Mouse (Mus musculus): ENCODE measurements around the gene Ube2d2b. TPM values are rescaled to one million over a fixed set of nuclear protein-coding genes. Genes with fewer than 3 reads are reported as not detected.

The Ube2d2b gene
- polyA plus RNA-seq (2012; rRNA removed), result not detected in 2 replicates

DNA sequence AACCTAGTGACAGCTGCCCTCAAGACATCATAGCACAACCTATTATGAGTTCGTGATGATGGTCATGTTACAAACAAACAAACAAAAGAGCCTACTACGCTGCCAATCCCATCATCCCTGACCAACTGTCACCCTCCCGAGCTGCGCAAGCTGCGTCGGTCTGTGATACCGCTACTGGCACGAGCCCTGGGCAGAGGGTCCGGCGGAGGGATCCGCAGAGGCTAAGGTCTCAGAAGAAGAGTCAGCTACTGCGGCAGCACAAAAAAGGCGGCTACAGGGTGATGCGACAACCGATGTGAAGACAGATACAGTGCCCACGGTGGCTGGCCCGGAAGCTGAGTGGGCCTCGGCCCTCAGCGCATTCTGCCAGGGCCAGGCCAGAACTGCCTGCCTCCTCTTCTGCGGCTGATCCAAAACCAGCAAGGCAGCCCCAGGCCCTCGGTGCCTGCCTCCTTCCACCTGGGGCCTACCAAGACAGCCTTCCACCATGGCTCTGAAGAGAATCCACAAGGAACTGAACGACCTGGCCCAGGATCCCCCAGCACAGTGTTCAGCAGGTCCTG, at the start of gene Ube2d2b:
Gene Ube2d2b, plus strand, starts transcription at position 102 of the 563 bp plus-strand sequence.

DNA sequence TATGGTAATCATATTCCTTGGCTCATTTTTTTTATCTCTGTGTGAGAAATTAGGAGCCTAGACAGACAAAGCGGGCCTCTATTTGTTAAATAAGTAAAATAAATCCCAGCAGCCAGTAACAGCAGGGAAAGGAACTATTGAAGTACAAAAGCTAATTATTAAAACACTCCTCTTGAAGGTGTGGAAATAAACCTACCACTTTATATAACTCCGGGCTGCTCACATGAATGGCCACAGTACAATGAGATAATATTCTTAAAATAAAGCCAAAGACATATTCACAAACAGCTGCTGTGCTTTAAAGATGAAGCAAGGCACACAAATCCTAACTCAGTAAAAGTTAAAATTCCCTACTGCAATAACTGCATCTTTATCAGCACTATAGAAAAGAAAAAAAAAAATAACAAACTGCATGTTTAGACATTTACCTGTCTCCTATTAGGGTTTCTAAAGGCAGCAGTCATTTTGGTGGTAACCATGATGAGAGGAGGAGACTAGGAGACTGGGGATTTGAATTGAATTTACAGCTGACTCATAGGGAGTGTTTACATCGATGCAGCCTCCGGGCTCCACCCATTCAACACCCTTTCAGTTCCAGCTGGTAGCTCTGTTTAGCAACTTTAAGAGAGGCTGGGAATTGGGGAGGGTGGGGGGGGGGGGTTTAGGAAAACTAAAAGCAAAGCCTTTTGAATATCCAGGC, 44.8 kb downstream of the Ube2d2b start, which contains the start of gene Evi5:
Gene Evi5, minus strand, starts transcription at position 547 of the 700 bp plus-strand sequence.

Other genes with a start within 250 kb of the Ube2d2b start
- 0.37 and 0.74 TPM in 2 replicates for gene Rpap2, start 232.7 kb upstream of the Ube2d2b start, polyA plus RNA-seq (2012; rRNA removed)
- 0.16 and 0.35 TPM in 2 replicates for gene Glmn, start 232.2 kb upstream of the Ube2d2b start, polyA plus RNA-seq (2012; rRNA removed)
- 0.12 and 0.34 TPM in 2 replicates for gene Gfi1, start 104.1 kb upstream of the Ube2d2b start, polyA plus RNA-seq (2012; rRNA removed)
- 2.8 and 3.6 TPM in 2 replicates for gene Evi5, start 45.0 kb downstream of the Ube2d2b start, polyA plus RNA-seq (2012; rRNA removed)
- gene Rpl5, start 70.4 kb downstream of the Ube2d2b start, polyA plus RNA-seq (2012; rRNA removed), result 2.8 and 7.8 TPM in 2 replicates
- gene Fam69a, start 157.0 kb downstream of the Ube2d2b start, polyA plus RNA-seq (2012; rRNA removed), result 0.11 and 0.23 TPM in 2 replicates
- gene Mtf2, start 235.6 kb downstream of the Ube2d2b start, polyA plus RNA-seq (2012; rRNA removed), result 1.4 and 1.6 TPM in 2 replicates

All from stomach, adult 2 months (tissue).